Mouse (Mus musculus) CD4-positive, CD25-positive, alpha-beta regulatory T cell, adult 4 months (primary cell): ENCODE measurements at regions not wholly inside any gene's neighbourhood (a gene's known extent, or its start where the extent isn't known, plus 50 kb on each side); places are given as distances from the start of the nearest gene placed in this dataset.

Experiments used
- ATAC-seq: one replicate; pipeline ENCODE4 v1.8.0; 2017

DNA sequence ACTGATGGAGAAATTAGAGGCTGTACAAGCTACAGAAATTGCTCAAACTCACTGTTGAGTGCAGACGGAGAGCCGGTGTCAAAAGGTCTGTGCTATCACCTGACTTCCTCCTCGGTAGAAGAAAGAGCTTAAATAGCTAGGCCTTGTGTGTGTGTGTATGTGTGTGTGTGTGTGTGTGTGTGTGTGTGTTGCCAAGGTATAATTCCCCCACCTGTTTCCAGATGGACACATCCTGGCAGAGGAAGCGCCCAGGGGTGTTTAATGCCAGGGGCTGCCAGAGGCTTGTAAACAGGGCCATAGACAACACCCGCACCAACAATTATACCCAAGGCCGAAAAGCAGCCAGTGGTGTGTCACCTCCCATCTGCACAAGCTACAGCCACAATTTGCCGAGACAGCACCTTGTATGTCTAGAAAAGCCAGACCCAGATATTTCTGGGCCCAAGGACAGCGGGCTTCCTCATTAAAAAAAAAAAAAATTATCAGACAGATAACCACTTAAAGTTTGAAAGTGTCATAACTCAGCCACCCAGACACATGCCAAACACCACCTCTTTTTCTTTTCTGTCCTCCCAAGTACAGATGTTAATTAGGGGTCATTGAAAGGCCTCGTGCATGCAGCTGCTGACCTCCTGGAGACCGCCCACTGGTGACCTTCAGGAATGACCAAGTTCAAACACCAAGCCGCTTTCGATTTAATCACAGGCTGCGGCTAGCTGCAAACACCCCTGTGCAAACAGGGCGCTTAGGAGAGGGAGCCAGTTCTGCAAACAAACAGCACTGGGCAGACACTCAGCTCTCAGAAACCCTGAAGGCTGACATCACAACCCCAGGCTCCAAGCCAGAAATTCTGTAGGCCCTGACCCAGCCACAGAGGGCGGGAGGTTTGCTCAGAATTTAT, 188.0 kb upstream of the Ubl3 start:
- ATAC-seq, result peak; percentile 7

DNA sequence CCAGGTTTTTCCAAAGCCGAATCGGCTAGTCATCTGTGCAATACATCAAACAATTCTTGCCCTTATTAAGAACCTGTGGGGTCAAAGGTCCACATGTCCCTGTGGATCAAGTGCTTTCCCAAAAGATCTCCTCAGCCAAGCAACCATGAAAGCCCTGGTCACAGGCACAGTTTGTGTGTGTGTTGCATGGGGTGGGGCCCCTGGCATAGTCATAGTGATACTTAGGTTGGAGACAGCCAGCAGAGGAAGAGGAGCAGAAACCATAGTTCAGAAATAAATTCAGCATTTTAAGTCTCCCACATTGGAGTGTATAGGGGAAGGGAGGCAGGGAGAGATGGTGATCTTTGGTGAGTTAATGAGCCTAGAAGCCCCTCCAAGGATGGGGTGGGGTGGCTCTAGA, 187.1 kb upstream of the Ubl3 start:
- ATAC-seq, result peak; percentile 24

DNA sequence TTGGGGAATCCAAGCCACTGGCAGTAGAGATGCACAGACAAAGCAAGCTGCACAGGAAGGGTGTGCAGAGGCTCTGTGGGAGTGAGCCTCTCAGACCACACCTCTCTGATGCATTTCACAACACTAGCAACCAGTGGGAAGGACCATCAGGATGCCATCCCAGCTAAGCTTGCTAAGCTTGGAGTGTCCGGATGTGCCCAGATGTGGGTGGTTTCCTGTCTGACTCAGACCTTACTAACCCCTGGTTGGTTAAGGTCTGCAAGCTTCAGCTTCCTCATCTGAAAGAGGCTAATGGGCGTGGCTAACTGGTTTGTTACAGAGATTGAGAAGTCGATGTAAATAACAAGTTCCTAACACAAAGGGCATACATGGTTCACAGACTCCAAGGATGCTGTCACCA, 186.6 kb upstream of the Ubl3 start:
- ATAC-seq, result peak; percentile 87

DNA sequence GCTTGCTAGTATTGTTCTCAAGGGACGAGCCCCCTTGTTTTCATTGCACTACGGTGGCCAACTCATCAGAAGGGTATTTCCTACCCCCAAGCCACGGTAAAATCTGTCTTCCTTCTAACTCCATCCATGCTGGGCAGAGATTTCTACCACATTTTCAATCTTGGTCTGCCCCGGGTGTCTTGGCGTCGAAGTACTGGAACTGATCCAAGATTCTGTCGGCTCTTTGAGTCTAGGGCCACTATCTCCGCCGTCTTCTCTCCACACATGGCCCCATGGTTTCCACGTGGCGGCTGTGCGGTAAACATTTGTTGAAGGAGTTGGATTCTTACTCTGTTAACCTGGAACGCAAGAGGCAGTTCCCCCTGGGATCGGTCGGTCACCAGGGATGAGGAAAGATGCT, 177.0 kb upstream of the Ubl3 start:
- ATAC-seq, result no peak

DNA sequence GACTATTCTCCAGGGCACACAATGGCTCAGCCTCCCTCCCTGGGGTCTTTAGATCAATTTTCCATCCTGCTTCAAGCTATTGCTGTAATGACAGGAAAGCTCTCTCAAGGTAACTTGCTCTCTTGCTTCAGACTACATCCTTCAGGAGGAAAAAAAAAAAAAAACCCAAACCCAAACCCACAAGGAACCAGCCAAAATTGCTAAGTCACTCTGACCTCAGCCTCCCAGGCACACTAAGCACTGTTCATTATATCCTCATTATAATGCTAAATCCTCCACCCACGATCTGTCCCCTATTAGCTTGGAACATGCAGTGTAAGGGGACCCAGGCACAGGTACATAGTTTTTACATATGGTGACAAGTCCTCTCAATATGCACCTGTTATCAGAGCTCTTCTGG, 175.9 kb upstream of the Ubl3 start:
- ATAC-seq, result no peak

DNA sequence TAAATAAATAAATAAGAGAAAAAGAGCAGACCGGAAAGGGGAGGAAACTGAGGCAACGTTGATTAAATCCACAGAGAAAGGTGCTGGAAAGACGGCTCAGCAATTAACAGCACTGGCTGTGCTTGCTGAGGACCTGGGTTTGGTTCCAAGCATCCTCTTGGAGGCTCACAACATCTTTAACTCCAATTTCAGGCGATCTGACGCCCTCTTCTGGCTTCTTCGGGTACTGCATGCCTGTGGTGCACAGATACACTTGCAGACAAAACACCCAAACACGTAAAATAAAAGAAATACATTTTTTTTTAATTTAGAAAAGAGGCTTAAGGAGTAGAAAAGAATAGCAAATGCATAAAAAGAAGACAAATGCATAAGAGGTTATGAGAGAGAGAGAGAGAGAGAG, 173.9 kb upstream of the Ubl3 start:
- ATAC-seq, result no peak

DNA sequence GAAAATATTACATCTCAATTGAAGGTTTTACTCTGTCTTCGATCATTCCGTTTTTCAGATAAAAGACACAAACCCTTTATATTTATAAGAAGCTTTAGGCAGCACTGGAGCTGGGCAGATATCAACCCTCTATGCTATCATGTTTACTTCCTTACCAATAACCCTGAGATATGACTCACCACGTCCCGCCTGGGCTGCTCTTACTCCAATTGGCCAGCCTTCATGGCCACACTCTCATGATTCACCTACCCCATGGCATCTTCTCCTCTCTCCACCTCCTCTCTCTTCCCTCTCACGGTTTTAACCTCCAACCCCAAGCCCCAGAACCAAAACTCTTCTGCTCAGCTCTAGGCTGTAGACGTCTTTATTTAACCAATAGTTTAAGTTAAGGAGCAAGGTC, 171.9 kb upstream of the Ubl3 start:
- ATAC-seq, result no peak

DNA sequence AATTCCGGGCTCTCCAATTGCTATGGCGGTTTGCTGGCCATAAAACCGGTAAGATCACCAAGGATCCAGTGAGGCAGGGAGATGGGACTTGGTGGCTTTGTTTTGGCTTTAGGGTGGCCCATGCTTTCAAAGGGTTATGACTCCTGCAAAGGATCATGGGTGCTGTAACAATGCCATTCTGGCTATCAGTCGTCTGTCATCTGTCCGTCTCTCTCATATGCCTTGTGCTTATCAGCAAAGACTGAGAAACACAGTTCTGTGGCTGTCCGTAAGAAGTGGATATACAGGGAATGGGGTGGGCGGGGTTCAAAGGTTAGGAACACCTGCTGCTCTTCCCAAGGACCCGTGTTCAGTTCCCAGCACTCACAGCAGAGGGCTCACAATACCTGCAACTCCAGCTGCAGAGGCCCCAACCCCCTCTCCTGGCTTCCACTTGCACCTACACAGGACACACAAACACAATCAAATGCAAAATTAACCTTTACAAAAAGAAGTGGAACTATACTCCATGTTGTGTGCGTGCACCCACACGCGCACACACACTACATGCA, 171.2 kb upstream of the Ubl3 start:
- no peak for ATAC-seq

DNA sequence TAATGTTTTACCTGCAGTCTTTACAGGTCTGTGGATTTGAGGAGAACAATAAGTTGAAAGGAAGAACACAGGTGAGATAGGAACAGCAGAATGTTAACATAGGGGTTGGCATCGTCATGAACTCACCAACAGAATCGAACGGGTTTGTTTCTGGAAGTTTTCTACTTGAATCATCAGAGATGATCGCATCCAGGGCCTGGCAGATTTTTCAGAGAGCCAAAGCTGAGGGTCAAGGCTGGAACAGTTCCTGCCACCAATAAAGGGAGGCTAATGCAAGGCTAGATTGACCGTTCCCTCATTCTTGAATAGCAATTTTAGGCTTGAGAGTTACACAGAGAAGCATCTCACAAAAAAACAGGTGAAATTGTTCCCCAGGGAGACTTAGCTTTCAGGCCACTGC, 168.0 kb upstream of the Ubl3 start:
- ATAC-seq, result no peak

DNA sequence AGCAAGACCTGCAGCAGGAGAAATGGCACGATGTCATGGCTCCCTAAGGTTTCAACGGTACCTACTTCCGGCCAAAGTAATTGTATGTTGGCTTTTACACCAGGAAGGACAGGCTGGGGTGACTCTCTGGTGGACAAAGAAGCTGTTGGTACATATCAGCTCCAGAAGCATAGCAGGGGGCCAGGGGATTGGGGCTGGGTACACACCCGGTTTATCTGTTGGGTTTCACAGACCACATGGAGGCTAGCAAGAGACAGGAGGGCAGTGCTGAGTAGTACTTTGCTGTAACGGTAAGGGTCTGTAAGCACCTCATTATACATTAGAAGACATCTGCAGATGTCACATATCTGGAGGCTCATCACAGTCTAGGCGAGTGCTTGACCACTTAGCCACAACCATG, 164.0 kb upstream of the Ubl3 start:
- ATAC-seq, result no peak

DNA sequence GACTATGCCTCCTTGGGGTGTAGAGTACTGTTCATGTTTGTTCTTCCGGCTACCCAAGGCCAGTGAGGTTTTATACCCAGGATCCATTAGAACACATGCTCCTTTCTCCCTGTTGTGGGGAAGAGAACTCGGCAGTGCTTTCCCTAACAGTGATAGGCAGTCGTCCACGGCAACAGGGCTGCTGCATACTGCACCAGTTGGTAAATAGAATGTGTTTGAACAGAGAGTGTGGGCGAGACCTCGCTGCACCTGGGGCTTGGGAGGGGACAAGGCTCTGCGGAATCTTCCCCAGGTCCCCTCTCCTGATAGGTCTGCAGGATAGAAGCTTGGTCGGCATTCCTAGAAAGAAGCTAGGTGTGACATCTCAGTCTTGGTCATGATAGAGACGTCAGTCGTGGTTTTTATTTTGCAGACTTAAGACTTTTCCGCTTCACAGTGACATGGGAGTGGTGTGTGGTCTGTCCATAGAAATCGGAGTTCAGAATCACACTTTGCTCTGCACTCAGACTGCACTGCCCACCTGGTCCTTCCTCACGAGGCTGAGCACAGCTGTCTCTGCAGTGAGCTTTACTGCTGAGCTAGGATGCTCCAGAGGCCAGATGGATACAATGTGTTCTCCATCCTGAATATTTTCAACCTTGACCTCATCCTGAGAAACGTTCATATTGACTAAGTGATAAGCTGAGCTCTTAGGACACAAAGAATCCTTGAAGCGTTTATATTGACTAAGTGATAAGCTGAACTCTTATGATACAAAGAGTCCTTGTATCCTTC, 162.8 kb upstream of the Ubl3 start:
- no peak for ATAC-seq

DNA sequence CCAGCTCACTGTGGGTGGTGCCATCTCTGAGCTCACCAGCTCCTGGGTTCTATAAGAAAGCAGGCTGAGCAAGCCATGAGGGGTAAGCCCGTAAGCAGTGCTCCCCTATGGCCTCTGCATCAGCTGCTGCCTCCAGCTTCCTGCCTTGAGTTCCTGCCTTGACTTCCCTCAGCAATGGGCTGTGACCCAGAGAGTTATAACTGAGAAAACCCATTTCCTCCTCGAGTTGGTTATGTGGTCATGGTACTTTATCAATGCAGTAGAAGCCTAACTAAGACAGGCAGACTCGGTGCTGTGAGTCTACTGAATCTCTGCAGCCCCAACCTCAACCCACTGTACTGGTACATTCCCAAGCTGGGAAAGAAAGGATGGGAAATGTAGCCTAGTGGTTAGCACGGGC, 162.2 kb upstream of the Ubl3 start:
- peak; percentile 69 for ATAC-seq

DNA sequence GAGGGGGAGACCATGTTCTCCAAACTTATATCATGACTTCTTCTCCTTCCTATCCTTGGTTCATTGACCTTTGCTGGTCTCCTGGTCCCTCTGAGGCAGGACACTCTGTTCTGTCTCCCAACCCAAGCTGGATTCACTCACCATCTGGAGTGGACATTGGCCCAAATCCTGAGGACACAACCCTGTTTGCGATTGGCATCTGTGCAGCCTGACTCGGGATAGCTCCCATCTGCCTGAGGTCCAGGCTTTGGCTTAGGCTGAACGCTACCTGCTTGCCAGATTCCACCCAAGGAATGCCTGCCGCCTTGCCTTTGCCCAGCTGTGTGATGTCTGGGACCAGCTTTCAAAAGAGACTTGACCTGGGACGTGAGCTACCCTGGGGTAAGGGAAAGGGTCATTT, 161.2 kb upstream of the Ubl3 start:
- no peak for ATAC-seq

DNA sequence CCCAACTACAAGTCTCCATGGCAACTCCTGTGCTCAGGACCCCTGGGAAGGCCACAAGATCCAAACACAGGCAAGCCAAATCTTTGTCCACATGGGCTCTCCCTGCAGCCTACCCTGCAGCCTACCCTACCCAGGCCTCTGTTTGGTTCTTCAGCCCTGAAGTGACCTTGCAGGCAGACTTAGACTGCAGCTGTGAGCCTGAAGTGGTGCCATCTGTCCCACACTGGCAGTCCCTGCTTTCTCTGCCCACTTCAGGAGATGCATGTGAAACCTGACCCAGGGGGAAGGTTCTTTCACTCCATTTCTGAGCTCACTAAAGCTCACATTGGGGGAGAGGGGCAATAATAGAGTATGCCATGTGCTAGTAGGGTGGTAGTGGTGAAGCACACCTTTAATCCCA, 160.4 kb upstream of the Ubl3 start:
- no peak for ATAC-seq

DNA sequence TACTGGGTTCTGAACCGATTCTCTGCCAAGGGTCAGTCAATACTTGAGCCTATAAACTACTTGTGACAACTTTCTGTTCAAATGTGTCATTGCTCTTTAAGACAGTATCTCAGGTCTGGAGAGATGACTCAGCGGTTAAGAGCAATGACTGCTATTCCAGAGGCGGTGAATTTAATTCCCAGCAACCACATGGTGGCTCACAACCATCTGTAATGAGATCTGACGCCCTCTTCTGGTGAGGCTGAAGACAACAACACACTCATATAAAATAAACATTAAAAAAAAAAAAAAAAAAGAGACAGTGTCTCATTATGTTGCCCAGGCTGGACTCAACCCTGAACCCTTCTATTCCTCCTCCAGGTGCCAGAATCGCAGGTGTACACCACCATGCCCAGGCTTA, 159.0 kb upstream of the Ubl3 start:
- no peak for ATAC-seq

DNA sequence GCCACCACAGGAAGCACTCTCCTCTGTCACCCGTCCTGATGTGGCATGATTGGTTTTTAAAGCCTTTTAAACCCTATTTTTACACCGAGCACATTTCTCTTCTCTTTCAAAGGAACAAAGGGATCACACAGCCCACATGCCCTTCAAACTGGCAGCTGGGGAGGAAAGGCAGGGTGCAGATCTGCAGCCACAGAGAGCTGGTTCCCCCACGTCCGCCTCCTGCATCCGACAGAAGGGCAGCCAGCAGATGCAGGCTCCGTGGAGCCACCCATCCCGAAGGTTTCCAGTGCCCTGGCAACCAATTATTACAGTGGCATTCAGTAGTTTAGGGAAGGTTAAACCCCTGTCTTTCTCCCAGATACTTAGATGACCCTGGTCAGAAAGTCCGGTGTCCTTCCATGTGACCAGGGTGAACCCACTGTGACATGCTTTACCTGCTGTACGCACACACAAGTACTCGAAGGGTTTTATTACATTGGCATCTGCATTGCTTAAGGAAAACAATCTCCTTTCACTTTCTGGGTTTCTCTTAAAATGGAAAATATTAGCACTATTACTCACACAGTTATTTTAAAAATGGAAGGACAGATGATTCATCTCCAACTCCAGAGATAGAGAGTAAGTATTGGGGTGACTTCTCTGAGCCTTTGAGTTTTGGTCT, 156.7 kb upstream of the Ubl3 start:
- ATAC-seq, result peak; percentile 65

DNA sequence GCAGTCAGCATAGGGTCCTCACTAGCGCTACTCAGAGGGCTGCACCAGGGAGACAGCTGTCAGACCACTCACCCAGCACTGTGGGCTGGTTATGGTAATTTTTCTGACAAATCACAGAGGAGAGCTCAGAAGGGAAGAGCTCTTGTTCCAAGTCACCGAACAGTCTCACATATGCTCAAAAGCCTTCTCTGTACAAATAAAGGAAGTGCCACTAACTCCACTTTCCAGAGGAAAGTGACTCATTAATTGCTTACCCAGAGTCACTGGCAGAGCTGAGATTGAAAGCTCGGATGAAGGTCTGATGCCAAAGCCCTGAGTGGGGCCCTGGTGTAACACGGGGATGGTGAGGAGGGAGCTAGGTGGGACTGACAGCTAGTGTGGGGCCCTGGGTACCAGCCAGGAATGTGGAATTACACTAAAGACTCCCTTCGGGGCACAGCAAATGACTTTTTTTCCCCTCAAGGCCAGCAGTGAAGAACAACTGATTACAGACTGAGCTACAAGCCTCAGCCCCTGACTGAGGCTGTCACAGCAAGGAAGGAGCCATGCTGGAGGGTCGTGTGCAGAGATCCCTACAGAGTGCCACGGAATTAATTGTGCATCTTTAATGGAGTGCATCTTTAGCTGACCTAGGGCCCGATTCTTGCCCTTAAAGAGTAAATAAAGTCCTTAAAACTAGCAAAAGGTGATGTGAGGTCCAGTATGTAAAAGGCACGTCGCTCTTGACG, 155.6 kb upstream of the Ubl3 start:
- peak; percentile 21 for ATAC-seq

DNA sequence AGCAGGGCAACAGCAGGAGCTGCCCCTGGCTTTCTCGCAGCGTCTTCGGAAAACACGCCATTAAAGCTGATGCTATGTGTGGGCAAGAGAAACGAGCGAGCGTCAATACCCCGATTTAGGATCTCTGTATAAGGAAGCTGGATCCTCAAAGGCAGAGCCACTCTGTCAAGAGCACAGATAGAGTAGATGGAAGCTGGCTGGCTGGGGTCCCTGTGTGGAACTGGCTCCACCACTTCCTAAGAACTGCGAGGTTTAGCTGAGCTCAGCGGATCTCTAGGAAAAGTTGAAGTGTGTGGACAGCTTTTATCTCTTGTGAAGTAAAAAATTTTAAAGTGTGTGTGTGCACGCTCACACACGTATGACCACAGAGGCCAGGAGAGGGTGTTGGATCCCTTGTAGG, 154.7 kb upstream of the Ubl3 start:
- ATAC-seq, result no peak

DNA sequence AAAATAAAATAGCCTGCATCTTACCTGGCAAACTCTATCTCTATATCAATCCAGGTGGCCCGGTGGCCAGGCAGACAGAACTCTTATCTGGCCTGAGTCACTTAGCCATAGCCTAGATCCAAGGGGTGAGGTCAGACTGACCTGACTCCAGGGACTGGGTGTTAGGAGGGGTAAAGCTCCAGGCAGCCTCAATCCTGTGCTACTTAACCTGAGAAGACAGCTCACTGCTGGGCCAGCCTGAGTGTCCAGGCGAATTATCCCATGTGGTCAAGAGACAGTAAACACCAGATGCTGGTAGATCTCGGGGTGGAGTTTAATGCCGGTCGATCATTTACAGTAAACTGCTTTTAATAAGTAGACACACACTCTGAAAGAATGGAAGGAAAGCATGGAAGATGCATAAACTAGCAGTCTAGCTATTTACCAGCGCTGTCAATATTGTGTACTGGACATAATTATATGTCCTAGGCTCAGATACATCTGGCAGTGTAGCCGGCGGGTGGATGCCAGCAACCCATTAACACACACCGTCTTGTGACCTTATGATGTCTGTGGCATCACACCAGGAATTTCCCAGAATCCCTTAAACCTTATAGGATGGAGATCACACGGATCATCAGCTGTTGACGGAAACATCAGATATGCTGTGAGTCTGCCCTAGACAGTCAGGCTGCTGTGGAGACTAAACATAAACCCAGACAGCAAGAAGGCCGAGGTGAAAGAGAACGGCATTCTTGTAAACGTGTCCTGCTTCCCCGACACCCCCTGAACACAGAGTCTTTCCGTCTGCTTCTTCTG, 153.9 kb upstream of the Ubl3 start:
- ATAC-seq, result no peak

DNA sequence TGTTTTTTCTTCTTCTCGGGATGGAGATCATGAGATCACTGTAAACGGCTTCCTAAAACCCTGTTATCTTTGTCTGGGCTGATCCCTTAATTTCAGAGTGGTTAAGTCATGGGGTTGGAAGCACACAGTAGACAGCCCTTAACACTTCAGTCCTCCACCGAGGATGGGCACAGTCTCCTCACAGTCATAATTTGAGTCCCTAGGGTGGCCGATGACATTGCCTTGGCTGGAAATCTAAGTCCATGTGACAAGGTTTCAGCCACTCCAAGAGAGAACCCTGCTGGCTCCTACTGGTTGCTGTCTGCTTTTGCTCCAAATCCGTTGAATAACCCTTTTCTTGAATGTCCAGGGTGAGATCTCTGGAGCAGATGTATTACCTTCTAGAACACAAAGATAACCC, 152.2 kb upstream of the Ubl3 start:
- no peak for ATAC-seq

DNA sequence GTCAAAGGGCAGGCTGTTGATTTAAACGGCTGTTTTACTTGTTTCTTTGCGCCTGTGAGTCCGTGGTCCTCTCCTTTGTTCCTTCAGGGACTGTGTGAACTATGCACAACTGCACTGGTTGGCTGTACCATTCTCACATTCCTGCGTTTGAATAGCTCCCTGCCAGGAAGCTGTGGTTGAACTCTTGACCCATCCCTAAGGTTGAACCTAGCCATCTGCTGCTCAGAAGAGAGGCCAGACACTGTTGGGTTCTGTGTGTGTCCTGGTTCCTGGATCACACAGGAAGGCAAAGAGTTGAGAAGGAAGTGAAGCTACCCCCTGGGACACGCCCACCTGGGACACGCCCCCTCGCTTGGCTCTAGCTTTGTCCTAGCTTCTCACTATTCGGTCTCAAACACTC, 149.3 kb upstream of the Ubl3 start:
- no peak for ATAC-seq

DNA sequence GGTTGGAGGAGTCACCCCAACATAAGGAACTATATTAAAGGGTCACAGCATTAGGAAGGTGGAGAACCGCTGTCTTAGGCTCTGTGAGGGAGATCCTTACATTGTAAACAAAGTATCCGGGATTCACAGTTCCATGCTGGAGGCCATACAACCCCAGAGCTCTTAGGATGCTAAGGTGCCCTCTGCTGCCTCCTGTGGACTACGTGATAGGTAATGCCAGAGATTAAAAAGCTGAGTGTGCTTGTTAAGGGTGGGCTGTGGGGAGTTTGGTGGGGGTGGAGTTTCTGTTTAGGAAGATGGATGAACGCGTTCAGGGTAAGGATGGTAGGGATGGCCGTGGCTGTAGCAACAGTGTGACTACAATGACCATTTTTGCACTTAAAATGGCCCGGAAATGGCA, 148.4 kb upstream of the Ubl3 start:
- no peak for ATAC-seq
